Mouse (Mus musculus) urinary bladder, postnatal 36 days (tissue): ENCODE data around the gene Tlk2.

Experiments used
- DNase-seq, 2 experiments: peaks; one replicate each; pipeline ENCODE4 v3.0.0; 2022; ENCODE audit warnings: low spot score in 2 of 2, mixed read lengths in 1 of 2

Gene Tlk2

DNA sequence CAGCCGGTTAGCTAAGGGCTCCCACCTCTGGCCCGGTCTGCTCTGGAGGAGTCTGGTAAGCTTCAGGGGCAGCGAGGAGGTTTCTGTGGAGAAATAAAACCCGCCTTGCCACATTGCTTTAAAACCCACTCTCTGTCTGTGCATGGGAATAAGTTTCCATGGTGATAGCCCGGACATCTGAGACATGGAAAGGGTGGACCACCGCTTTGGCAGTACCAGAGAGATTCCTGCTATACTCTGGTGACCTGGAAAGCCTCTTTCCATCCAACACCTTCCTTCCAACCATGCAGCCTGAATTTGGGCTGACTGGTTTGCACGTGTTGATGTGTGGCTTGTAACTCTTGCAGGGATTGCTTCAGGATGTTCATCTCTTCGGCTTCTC, 135.0 kb downstream of the Tlk2 start:
- no peak for DNase-seq

DNA sequence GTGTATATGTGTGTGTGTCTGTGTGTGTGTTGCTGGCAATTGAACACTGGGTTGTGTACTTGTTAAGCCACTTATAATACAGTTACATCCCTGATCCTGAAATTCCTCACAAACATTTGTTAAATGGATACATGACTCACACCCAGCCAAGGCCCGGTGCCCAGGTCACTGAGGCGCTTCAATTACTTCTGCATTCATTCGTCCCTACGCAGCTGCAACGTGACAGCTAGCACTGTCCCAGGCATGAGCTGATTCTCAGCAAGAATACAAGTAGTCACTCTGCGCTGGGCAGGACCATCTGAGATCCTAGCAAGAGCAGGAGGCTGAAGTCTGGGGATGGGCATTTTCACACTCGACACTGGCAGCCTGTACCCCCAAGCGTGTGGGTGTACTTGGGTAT, 136.7 kb downstream of the Tlk2 start:
- DNase-seq = no peak

DNA sequence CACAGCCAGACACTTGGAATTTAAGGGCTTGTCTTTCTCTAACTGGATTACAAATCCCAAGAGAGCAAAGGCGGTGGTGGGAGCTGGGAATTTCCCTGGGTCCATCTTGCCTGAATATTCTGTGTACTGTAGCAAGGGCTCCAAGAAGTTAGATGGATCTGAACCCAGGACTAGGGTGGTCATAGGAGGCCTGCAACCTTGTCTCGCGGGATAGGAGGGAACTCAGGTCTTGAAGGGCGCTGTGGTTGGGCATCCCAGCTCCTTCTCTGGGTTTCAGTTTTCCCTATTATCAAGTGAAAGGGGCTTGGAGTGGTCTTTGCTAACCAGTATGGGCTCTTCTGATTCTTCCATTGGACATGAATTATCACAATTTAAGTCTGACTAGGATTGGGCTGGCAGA, 137.5 kb downstream of the Tlk2 start:
- no peak for DNase-seq

DNA sequence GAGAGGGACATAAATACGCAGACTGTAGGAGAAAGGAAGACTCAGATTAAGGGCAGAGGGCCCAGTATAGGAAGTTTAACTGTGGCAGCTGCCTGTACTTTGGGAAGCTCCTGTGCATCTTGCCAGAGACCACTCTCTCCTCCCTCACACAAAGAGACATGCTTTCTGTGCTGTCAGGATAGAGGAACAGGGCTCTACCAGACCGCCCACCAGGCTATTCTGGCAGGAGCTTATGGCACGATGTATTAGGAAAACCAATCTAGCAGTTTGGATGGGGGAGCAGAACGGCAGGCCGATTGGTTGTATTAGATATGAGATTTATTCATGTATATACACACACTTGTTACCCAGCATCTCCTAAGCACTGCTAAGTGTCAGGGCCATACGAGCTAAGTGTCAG, 139.2 kb downstream of the Tlk2 start:
- DNase-seq = no peak

DNA sequence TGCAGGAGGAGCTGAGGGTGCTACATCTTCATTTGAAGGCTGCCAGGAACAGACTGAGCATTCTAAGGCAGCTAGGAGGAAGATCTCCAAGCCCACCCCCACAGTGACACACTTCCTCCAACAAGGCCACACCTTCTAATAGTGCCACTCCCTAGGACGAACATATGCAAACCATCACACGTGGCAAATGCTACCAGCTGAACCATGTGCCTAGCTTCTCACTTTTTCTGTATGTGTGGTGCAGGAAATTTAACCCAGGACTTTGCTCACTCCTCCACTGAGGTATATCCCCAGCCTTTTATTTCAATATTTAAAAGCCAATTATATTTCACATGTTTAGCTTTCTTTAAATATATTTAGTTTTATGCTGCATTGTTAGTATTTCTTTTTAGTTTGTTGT, 142.5 kb downstream of the Tlk2 start:
- DNase-seq = no peak

DNA sequence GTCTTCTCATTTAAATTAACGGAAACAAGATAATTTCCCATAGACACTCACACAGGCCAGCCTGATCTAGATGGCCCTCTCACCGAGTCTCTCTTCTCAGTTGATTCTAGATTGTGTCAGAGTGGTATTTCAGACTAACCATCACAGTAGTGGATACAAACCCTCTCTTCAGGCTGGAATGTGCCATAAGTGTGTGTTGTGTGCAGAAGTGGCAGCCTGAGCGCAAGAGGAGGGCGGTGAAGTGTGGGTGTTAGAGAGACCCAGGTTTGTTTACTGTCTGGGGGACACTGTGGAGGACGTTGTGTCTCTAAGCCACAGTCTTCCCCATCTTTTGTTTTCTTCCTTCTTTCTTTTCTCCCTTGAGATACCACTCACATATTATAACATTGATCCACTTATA, 144.9 kb downstream of the Tlk2 start:
- no peak for DNase-seq

DNA sequence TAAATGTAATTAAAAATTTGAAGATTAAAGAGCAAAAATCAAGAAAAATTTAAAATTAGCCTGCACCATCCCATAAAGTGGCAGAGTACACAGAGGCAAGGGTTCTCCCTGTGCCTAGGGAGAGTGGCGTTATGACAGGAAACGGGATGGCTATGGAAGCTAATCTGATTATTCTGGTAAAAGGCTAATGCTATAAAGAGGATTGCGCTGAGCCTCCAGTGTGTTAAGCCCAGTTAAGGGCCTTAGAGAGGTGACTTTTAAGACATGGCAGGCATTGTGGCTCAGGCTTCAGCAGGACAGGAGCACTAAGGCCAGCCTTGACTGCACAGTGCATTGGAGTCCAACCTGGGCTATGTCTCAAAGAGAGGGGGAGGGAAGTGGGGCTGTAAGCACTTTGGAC, 148.5 kb downstream of the Tlk2 start:
- DNase-seq = no peak

DNA sequence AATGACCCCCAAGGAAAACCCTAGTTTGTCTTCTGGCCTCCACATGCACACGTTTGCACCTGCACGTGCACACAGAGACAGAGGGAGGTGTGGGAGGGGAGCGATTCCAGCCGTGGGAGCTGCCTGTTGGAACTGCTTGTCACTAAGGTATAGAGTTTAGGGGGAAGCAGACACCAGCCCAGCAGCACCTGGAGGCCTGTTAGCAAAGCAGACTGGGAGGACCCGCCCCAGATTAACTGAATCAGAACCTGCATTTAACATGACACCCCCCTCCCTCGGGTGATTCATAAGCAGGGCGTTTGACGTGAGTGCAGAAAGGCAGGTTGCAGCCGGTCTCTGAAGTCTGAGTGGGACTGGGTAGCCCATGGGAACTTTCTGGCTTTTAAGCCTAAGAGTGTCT, 151.4 kb downstream of the Tlk2 start:
- peak in 1 of 2 experiments; percentile 38 for DNase-seq

DNA sequence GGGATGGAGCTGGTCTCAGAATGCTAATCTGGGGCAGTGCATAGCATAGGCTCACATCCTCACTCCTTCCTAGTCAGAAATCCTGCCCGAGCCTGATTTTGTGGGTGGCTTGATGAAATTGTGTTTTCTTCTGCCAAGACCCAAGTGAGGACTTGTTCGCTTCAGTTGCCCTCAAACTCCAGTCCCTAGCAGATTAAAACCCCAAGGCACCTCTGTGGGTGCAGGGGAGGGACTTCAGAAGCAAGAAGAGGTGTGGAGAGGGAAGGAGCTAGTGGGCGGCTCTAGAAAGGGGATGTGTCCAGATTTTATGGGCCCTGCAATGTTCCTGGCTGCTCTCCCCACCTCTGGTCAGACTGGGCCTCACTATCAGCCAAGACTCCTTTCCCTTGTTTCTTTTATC, 152.5 kb downstream of the Tlk2 start:
- DNase-seq = no peak

DNA sequence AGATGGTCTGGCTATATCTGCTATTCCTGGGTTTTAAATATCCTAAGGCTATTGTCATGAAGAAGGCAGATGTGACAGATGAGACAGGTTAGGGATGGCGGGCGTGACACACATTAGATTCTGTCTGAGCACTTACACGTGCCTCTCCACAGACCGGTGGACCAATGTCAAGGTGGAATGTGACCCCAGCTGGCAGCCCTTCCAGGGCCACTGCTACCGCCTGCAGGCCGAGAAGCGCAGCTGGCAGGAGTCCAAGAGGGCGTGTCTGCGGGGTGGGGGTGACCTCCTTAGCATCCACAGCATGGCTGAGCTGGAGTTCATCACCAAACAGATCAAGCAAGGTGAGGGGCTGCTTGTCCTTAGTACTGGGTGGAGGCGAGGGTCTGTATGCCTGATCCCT, 153.1 kb downstream of the Tlk2 start:
- peak in 1 of 2 experiments; percentile 40 for DNase-seq

DNA sequence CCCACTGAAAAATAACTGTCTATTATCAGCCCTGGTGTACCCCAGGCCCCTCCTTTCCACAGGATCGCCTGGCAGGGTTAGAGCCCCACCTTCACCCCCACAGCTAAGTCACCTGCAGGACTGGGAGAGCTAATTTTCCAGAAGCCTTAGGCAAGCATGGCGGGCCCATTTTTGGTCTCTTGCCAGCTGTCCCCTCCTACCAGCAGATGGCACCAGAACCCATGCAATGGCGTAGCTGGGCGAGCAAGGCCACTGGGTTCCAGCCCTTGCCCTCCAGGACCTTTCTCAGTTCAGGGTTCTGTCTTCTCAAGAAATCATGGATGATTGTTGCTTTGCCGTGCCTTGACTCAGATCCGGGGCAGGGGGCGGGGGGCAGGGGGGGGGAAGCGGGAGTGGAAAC, 153.9 kb downstream of the Tlk2 start:
- DNase-seq = peak in 1 of 2 experiments; percentile 44
